Mouse (Mus musculus) small intestine, adult 2 months (tissue): ENCODE measurements around the gene Znrf2.

ENCODE experiments used
- CTCF ChIP-seq: fragments of 200-500 bp; IDR thresholded peaks from 2 replicates; pipeline ENCODE4 v1.5.1; 2012; ENCODE audit warnings: low read depth, mild to moderate bottlenecking, control low read depth, inconsistent platforms, low read length, moderate library complexity, mixed read lengths; ENCODE audit not compliant: insufficient replicate concordance, insufficient read length; ENCODE audit errors: extremely low read depth
- POLR2A ChIP-seq: fragments of 200-500 bp; IDR thresholded peaks from 2 replicates; pipeline ENCODE4 v1.6.1; 2012; ENCODE audit warnings: low read depth, mild to moderate bottlenecking, control low read depth, inconsistent platforms, low read length, moderate library complexity

DNA sequence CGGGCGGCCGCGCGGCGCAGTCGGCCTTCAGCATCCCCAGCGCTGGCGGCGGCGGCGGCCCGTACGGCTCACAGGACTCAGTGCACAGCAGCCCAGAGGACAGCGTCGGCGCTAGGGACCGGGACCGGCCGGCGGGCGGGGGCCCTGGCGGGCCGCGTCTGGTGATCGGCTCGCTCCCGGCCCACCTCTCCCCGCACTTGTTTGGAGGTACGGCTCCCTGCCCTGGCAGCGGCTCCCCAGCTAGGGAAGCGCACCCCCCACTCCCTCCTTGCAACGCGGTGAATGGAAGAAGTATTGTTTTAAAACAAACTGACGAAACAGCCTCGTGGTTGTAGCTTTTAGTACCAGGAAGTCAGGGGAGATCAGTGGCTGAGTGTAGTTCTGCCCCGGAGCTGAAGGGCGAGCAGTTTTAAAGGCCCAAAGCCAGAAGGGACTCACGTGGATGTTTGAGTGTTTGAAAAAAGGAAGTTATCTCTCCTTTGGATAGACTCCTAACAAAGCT lies 601 bp downstream of the Znrf2 start:
- TF ChIP-seq CTCF: no peak
- TF ChIP-seq POLR2A: peak; percentile 60; the same call in 1 of the 2 replicates
